Mouse (Mus musculus): ENCODE data around the gene Rgs7bp.

DNA sequence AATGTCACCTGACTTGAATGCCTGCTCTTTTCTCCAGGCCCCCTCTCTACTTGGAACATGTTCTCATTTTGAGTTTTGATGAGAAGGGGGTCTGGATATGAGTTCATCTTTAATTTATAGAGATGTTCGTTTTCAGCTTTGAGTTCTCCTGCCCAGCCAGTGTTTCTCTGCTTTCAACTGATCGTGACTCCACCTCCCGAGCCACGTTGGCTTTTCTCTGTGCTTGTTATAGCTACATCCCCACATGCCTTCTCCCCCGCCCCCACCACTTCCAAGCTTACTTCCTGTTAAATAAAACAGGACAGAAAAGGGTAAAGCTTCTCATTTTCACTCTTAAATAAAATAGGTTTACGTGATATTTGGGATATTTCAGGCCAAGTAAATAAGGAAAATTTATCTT lies 3.3 kb downstream of the Rgs7bp start:
- no peak for TF ChIP-seq CTCF (IDR thresholded peaks at IDR 0.05 in 2 of 3, conservative IDR thresholded peaks at IDR 0.05 in 1 of 3; ENCODE audit: control insufficient read depth in 1 of 3, insufficient read depth in 1 of 3, low read depth in 2 of 3, low read length in 3 of 3, poor library complexity in 1 of 3, severe bottlenecking in 1 of 3)
- TF ChIP-seq MXI1 (IDR thresholded peaks at IDR 0.05; ENCODE audit: low read depth, low read length) = no peak
- no peak for TF ChIP-seq POLR2A (IDR thresholded peaks at IDR 0.05; ENCODE audit: control insufficient read depth in 1 of 2, insufficient read depth in 1 of 2, low read depth in 1 of 2, low read length in 2 of 2, poor library complexity in 1 of 2)
- TF ChIP-seq GABPA (IDR thresholded peaks at IDR 0.05; ENCODE audit: low read depth, low read length) = no peak
- no peak for TF ChIP-seq ZKSCAN1 (IDR thresholded peaks at IDR 0.05; ENCODE audit: low read depth, low read length)
- TF ChIP-seq TCF12 (IDR thresholded peaks at IDR 0.05; ENCODE audit: low read depth, low read length) = no peak
- no peak for TF ChIP-seq HCFC1 (IDR thresholded peaks at IDR 0.05; ENCODE audit: low read depth, low read length)
- TF ChIP-seq CHD1 (IDR thresholded peaks at IDR 0.05; ENCODE audit: low read depth, low read length) = no peak

All from MEL (cell line).